Mouse (Mus musculus): ENCODE measurements around the gene Actrt2.

- TF ChIP-seq POLR2A (IDR thresholded peaks at IDR 0.05; ENCODE audit: extremely low read depth, insufficient read depth, low read length) (no peak), CTCF (IDR thresholded peaks at IDR 0.05; ENCODE audit: extremely low read depth, insufficient read depth, low read length) (no peak)
Observed at GRCm38 (mm10) chr4:154693348-154694015, 25.8 kb upstream of the Actrt2 start.
